Mouse (Mus musculus): ENCODE data around the gene Slc13a3.

Gene Slc13a3

DNA sequence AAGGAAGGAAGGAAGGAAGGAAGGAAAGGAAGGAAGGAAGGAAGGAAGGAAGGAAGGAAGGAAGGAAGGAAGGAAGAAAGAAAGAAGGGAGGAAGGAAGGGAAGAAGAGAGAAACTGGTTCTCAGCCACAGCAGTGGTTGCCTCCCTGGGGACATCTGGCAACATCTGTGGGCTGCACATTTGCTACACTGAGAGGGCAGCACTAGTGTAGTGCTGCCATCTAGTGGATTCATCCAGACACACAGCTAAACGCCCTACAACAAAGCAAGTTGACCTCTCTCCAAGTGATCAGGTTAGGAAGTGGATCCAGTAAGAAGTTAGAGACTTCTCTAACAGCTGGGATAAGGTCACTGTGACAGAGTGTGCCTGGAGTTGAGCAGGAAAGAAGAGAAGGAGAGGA, 112.2 kb downstream of the Slc13a3 start:
- peak; percentile 57 to 68 for DNase-seq

Data from cerebellum, postnatal 14 days (tissue).